Mouse (Mus musculus) A20 (cell line): ENCODE data around the gene Gm34653.
"Not testable (repeated sequence)": the region's sequence is repeated elsewhere in the genome, so short reads cannot be mapped to it uniquely, and the experiment has no call there.

Experiments used
- DNase-seq: peaks from one replicate; pipeline ENCODE4 v3.0.0-alpha.2; 2011; ENCODE audit warnings: low read depth, low spot score

The Gm34653 gene

DNA sequence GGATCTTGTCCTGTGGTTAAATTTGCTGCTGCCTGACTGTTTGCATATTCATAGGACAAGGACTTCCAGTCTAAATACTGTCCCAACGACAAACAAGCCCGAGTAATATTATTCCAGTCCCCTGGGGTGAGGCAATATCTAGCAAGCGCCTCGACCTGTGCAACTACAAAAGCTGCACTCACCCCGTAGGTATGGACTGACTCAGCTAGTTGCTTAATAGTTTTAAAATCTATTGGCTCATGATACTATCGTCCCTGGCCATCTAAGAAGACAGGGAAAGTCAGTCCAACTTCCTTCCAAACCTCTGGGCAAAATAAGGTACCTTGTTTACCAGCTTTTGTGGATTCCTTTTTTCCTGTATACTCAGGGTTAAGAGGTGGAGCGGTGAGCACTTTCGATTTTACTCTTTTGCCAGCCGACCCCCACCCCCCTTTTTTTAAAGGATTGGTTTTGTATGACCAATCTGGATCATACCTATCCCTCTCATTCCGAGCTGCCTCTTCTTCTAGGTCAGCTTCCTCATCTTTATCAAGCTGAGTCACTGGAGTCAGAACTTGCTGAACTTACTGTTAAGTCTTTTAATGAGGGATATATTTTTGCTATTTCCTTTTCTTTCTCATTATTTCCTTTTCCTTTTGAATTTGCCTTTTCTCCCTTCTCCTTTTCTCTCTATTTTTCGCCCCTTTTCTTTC lies at the start of gene Gm34653:
Gene Gm34653, plus strand, starts transcription at position 242 of the 692 bp plus-strand sequence.
- DNase-seq, result peak; percentile 44

DNA sequence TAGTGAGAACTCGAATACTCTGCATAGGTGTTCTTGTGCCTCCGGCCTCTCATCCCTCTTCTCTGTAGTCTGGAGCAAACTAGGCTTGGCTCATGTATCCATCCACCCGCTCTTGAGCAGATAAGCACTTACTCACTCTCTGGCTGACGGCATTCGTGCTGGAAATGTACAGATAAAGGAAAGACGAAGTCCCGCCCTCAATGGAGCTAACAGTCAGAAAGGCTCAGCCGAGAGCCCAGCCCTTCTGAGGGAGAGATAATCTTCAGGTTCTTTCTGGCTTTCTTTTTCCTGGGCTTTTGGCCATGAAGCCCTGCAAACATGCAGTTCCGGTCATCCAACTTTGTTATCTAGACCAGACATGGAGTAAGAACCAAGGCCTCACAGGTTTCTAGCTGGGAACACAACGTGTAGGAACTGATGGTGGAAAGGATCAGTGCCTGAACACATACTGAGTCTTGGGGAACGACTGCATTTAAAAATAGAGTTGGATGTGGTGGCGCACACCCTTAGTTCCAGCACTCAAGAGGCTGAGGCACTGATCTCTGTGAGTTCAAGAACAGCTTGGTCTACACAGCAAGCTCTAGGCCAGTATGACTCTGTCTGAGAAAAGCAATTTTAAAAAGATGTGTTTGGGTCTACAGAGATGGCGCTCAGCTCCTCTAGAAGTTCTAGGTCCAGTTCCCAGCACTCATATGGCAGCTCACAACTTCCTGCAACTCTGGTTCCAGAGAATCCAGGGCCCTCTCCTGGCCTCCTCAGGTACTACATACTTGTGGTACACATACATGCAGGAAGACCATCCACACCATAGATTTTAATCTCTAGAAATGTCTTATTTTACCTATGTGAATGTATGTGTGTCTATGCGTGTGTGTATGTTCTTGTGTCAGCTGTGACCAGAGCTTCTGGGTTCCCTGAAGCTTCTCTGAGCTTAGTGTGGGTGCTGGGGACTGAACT lies 49.5 kb upstream of the Gm34653 start:
- DNase-seq, result no peak

DNA sequence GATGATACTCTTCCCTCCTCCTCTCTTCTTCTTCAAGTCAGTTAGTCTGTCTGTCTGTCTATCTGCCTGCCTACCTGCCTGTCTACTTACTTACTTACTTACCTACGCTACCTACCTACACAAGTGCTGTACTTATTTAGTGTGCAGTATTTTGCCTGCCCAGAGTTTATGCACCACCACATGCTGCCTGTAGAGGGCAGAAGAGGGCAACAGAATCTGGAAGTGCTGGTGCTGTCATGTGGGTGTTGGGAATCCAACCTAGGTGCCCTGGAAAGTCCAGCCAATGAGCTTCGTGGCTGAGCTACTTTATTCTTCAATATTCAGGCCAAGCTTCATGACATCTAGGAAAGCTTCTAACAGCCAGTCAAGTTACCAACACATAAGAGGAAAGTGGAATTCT lies 48.7 kb upstream of the Gm34653 start:
- peak; percentile 59 for DNase-seq

DNA sequence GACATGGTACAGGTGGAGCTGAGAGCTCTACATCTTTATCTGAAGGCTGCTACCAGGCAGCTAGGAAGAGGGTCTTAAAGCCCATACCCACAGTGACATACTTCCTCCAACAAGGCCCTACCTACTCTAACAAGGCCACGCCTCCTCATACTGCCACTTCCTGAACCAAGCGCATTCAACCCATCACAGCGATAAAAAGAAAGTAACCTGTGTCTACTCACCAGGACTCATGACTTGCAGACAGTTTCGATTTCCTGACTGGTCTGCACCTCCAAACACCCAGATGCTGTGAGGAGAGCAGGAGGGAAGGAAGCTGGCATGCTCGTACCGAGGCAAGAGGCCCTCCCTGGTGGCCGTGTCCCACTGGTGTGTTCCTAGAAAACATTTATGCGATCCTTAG lies 42.5 kb upstream of the Gm34653 start:
- DNase-seq, result no peak

DNA sequence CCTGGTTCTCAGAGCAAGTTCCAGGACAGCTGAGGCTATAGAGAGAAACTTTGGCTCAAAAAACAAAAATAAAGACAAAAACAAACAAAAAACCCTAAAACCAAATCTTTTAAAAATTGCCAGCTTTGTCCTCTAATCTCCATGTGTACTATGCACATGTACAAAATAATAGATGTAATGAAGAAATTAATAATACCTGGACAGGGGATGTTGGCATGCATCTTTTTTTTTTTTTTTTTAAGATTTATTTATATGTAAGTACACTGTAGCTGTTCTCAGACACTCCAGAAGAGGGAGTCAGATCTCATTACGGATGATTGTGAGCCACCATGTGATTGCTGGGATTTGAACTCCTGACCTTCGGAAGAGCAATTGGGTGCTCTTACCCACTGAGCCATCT lies 40.3 kb upstream of the Gm34653 start:
- DNase-seq, result not testable (repeated sequence)

DNA sequence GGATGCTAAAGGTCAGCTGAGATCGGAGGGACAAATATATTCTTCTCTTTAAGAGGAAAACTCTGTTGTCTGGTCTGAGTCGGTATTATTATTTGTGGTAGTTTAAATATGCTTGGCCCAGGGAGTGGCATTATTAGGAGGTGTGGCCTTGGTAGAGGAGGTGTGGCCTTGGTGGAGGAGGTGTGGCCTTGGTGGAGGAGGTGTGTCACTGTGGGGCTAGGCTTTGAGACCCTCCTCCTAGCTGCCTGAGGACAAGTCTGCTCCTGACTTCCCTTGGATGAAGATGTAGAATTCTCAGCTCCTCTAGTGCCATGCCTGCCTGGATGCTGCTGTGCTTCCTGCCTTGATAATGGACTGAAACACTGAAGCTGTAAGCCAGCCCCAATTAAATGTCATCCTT lies 38.3 kb upstream of the Gm34653 start:
- no peak for DNase-seq

DNA sequence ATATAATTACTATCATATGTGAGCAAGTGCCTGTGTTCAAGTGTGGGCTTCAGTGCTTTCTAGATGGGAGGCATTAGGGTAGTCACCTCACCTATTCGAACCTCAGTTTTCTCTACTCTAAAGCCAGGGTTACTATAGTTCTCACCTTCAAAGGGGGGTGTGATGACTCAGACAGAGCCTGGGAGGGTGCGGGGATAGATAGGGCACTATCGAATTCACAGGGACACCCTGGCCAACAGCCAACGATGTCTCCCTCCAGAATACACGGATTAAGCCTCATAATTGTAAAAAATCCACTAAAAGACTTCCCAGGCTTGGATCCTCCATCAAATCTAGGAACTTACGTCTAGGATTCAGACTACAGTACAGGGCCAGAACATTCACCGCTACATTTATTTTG lies 37.4 kb upstream of the Gm34653 start:
- DNase-seq, result no peak

DNA sequence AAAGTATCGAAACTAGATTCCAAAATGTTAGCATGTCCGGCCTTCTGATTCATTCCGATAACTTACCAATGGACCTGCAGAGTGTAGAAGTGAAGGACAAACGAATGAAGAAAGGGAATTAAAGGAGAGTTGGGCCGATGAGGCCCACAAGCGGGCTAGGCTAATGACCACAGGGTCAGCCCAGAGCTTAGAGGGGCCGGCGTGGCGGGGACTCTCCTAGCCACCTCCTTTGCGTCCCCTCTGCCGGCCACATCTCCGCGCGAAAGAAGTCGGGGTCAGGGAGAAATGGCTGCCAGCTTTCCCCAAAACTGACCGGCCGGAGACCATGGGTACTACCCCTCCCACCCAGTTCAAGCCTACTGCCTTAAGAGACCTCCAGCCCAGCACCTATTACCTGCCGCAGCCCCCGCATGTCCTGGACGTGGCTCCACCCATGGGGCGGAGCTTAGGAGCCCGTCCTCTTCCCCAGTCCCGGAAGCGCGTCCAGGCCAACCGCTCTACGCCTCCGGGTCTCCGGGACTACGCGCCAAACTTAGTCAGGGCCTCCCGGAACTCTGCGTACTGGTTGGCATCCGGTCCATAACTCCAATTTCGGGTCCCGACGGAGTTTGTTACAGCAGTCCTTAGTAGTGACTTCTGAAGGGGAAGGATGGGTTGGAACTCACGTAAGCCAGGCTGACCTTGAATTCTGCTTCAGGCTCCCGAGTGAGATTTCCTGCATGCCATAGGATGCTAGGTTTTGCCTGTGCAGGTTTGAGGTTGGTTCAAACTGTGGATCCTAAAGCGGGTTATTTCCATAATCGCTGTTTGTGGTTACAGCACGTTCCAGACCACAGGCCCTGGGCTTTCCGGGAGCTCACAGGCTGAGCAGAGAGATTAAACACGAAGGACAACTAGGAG lies 33.2 kb upstream of the Gm34653 start, which contains the start of gene Rabepk:
Gene Rabepk, minus strand, starts transcription at position 556 of the 900 bp plus-strand sequence.
- DNase-seq, result peak; percentile 92

DNA sequence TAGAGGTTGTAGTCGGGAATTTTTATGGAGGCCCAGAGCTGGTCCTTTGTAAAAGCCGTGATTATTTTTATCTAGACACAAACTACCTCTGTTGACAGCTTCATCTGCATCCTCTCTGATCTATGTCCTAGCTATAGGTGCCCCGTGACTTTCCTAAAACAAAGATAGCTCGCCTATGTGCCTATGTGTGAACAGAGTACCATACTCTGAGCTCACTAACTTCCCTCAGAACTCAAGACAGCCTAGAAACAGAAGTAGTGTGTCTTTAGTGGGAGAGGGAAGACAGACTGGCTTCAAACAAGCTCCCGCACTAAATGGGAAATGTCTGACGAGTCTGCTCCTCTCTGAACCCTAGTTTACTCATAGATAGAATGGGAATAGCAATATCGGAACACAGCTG lies 32.4 kb upstream of the Gm34653 start:
- peak; percentile 37 for DNase-seq

DNA sequence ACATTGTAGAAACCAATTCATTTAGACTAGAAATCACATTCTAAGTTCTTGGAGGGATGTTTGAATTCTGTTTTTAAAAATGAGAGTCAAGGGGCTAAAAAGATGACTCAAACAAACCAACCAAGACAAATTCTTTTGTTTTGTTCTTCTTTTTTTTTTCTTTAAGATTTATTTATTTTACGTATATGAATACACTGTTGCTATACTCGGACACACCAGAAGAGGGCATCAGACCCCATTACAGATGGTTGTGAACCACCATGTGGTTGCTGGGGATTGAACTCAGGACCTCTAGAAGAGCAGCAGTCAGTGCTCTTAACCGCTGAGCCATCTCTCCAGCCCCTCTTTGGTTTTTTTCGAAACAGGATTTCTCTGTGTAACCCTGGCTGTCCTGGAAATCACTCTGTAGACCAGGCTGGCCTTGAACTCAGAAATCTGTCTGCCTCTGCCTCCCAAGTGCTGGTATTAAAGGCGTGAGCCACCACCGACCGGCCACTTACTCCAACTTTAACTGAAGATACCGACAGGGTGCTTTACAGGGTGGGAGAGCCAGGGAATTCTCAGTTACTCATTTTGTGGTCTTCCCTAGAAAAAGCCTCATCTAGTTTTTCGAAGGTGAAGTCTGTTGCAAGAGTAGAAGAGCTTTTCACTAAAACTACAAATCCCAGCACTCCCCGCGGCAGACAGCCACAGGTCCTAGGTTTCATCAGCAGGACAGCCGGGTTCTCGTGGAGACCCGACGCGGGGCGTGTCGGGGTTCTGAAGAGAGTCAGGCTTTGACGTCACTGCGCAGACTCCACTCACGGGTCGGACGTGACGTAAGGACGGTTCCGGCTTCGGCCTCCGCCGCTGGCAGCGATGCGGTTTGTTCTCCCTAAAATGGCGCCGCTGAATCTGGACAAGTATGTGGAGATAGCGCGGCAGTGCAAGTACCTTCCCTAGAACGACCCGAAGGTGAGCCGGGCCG lies 31.0 kb upstream of the Gm34653 start:
- peak; percentile 100 for DNase-seq

DNA sequence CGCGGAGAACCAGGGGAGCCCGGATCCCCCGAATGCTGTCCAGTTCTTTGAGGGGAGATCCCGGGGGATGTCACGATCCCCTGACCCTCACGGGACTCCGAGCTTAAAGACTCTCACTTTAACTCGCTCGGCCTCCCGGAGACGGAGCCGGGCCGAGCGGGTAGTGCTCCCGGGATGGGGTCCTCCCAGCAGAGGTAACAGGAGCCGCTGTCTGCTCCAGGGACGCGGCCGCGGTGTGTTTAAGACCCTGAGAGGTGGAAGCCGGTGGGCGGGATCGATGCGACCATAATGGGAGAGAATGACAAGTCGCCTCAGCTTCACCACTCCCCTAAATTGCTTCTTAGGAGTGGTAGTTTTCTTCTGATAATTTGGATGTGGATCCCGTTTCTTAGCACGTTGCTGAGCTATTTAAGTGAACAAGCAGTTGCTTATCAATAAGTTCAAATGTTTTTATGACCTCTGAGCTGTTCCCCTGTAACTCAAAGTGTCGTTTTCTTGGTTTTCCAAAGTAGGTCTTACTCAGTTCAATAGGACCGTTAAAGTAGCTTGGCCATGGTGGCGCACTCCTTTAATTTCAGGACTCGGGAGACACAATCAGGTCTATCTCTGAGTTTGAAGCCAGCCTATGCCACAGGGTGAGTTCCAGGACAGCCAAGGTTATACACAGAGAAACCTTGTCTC lies 30.1 kb upstream of the Gm34653 start:
- DNase-seq, result peak; percentile 66

DNA sequence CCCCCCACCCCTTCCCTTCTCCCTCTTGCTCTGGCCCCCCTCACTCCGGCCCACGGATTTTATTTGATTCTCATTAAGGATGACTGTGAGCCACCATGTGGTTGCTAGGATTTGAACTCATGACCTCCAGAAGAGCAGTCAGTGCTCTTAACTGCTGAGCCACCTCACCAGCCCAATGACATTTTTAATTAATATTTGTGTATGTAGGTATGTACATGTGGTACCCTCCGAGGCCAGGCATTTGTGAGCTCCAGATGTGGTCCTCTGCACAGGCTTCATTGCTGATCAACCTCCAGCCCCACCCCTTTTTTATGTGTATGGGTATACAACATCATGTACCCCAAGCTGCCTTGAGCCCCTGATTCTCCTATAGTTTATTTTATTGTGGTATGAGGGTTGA lies 29.1 kb upstream of the Gm34653 start:
- no peak for DNase-seq

DNA sequence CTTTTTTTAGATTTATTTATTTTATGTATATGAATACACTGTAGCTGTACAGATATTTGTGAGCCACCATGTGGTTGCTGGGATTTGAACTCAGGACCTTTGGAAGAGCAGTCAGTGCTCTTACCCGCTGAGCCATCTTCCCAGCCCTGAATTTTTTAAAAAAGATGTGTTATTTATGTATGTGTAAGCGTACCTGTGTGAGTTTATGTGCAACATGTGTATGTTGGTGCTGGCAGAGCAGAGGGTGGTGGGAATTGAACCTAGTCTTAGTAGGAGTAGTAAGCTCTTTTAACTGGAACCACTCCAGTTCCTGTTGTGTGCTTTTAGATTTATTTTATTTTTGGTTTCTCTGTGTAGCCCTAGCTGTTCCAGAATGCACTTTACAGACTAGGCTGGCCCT lies 28.6 kb upstream of the Gm34653 start:
- no peak for DNase-seq

DNA sequence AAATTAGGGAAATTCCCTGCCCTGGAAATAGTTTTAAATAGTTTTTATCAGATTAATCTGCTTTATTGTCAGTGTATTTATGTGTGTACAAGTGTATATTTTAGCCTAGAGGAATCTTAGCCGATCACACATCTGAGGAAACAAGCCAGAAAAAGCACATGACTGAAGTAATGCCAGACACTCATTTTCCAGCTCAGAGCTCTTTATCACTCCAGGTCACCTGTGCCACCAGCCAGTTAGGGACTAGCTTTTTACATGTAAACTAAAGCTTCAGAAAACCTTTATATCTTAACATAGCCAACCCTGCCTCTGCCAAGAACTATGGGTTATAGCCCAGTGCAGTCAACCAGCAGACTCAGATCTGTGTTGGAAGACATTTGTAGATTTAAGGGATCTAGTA lies 28.0 kb upstream of the Gm34653 start:
- DNase-seq, result no peak

DNA sequence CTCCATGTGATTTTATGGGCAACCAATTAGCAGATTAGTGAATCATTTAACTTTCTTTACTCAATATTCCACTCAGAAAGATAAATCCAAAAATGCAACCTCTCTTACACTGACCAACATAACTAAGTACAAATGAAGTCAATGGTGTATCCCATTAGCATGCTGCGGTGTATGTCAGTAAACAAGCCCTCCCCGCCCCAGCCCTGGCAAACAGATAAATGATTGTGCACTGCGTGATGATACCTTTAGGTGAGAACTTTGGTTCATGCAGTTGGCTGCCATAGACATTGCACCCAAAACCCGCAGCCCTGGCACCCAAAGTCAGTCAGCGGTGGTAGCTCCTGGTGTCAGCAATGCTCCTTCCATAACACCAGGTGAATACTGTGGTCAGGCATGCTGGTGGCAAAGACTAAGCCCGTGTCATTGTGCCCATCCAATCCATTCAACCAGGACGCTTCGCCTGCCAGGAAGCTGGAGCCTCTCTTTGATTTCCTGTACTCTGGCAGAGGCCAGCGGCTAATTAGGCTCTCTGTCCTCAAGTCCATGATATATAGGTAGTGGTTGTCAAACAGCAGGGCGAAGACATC lies 27.4 kb upstream of the Gm34653 start:
- no peak for DNase-seq

DNA sequence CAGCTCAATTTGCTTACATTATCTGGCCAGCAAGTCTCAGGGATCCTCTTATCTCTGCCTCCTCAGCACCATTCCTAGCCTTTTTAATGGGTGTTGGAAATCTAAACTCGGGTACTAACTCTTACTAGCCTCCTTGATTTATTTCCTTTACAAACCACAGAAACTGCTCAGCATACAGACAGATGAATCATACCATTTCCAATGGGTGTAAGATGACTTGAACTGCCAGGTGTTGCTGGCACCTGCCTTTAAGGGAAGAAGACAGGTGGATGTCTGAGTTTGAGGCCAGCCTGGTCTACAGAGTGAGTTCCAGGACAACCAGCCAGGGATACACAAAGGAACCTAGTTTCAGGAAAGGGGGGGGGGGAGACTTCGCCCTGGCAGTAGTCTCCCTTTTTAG lies 24.8 kb upstream of the Gm34653 start:
- no peak for DNase-seq

DNA sequence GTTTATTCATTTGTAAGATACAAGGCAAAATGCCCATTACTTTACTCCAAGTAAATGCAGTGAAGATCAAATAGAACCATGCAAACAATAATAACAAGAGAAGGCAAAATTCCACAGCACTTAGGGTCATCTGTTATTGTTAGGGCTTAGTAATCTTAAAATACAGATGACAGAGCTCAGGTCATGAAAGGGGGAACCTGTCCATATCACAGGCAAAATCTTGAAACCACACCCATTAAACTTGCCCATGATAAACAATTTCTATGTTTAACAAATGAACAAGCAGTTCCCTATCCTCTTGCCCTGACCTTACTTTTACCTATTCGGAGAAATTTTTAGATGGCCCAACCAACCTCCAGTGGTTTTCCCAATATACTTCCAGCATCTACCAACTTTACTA lies 23.2 kb upstream of the Gm34653 start:
- no peak for DNase-seq

DNA sequence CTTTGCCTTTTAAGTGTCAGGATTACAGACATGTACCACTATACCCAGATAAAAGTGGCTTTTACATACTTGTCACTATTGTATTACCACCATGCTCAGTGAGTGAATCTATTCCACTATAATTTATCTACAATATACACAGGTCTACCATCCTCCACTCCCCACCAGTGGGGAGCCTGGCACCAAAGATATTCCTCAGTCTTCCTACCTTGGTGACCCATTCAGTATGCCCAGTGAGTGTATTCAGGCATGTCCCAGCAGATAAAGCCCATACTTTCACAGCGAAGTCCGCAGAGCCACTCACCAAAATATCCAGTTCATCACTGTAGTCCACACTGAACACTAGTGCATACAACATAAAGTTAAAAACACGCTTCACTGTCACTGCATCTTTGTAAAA lies 22.0 kb upstream of the Gm34653 start:
- DNase-seq, result no peak

DNA sequence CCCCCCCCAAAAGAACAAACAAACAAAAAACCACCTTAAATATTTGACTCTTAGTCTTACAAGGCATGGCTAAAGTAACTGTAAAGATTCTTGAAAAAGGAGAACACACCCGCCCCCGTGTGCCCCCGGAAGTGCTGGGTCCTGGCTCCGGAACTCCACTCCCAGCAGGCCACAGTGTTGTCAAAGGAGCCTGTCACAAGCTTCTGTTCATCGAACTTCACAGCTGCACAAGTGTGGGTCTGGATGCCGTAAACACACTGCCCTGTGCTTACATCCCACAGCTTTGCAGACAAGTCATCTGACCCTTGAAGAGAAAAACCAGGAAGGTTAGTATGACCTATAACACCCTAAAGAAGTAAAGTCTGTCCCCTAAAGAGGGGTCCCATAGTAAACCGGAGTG lies 20.1 kb upstream of the Gm34653 start:
- no peak for DNase-seq

DNA sequence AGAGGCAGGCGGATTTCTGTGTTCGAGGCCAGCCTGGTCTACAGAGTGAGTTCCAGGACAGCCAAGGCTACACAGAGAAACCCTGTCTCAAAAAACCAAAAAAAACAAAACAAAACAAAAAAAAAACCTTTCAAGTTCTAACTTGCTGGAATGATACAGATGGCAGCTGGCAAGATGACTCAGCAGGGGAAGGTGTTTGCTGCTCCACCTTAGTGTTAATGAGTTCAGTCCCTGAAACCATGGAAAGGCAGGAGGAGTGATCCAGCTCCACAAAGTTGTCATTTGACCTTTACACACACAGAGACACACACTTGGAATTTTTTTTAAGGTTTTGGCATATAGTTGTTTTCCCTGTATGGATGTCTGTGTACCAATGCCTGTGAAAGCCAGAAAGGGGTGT lies 16.9 kb upstream of the Gm34653 start:
- not testable (repeated sequence) for DNase-seq
